Mouse (Mus musculus): ENCODE results near the gene Wrap53.
"Not testable (repeated sequence)": the region's sequence is repeated elsewhere in the genome, so short reads cannot be mapped to it uniquely, and the experiment has no call there.

Gene Wrap53

DNA sequence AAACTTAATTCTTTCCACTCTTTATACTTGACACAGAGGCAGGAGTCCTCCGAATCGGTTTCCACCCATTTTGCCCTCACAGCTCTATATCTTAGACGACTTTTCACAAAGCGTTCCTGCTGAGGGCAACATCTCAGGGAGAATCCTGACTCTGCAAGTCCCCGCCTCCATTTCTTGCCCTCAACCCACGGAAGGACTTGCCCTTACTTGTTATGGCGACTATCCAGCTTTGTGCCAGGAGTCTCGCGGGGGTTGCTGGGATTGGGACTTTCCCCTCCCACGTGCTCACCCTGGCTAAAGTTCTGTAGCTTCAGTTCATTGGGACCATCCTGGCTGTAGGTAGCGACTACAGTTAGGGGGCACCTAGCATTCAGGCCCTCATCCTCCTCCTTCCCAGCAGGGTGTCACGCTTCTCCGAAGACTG, at the start of gene Wrap53, which contains the start of gene Trp53:
Gene Wrap53, minus strand, starts transcription at position 165 of the 424 bp plus-strand sequence.
Gene Trp53, plus strand, starts transcription at position 269 of the 424 bp plus-strand sequence.
- DNase-seq (ENCODE audit: inconsistent ontology term), result peak; percentile 94

DNA sequence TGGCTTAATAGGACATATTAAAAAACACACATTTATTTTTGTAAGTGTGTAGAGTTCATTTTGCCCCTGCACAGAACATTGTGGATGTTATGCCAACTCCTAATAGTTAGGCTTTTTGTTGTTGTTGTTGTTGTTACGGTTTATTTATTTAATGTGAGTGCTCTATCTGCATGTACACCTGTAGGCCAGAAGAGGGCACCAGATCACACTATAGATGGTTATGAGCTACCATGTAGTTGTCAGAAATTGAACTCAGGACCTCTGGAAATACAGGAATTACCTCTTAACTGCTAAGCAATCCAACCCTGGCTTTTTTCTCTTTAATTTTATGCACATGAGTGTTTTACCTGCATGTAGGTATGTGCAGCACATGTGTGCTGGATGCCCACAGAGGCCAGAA, 49.7 kb upstream of the Wrap53 start:
- DNase-seq (ENCODE audit: inconsistent ontology term), result no peak

DNA sequence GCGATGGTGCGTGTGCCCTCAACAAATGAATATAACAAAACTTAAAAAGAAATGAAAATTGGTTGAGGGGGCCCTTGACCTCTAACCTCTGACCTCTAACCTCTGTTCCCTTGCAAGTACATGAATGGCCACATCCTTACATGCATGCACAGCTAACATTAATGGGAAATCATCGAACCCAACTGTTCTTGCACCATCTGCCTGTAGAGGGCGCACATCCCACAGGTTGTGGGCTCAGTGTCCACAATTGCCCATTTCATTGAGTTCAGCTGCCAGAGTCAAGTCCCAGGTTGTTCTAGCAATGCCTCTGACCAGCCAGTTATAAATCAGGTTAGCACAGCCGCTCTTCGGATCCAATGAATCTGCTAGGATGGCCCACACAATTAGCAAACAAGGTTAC, 48.2 kb upstream of the Wrap53 start:
- DNase-seq (ENCODE audit: inconsistent ontology term), result peak; percentile 70

DNA sequence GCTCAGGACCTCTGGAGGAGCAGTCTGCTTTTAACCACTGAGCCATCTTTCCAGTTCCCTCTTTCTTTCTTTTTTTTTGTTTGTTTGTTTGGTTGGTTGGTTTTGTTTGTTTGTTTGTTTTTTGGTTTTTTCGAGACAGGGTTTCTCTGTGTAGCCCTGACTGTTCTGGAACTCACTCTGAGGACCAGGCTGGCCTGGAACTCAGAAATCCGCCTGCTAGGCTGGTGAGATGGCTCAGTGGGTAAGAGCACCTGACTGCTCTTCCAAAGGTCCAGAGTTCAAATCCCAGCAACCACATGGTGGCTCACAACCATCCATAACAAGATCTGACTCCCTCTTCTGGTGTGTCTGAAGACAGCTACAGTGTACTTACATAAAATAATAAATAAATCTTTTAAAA, 44.3 kb upstream of the Wrap53 start:
- DNase-seq (ENCODE audit: inconsistent ontology term), result not testable (repeated sequence)

DNA sequence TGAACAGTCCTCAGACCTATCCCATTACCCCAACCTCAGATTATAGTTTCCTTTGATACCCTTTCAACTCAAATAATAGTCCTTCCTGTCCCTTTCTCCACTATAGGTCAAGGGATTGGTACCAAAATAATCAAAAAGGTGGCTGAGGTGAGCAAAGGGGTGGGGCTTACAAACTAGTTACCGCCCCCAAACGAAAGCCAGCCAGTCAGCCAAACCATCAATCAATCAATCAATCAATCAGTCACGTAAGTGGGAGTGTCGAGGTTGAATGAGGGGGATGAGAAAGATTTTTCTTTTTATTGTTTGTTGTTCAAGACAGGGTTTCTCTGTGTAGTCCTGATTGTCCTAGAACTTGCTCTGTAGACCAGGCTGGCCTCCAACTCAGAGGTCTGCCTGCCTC, 43.0 kb upstream of the Wrap53 start:
- DNase-seq (ENCODE audit: inconsistent ontology term), result no peak

DNA sequence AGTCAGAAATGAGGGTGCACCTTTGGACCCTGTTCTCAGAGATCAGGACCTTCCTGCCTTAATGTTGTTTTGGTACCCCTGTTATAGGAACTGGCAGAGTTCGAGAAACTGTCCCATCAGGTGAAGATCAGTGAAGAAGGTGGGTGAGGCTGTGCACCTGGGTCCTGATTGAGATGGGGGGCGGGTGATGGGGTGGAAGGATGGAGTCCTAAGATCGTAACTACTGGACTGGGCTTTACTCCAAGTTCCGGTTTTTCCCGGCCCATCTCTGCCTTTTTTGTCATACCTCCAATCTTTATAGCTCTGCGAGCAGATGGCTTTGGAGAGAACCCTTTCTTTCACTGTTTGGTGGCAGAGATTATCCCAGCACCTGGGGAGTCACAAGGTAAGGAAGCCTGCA, 42.4 kb upstream of the Wrap53 start:
- DNase-seq (ENCODE audit: inconsistent ontology term), result no peak

DNA sequence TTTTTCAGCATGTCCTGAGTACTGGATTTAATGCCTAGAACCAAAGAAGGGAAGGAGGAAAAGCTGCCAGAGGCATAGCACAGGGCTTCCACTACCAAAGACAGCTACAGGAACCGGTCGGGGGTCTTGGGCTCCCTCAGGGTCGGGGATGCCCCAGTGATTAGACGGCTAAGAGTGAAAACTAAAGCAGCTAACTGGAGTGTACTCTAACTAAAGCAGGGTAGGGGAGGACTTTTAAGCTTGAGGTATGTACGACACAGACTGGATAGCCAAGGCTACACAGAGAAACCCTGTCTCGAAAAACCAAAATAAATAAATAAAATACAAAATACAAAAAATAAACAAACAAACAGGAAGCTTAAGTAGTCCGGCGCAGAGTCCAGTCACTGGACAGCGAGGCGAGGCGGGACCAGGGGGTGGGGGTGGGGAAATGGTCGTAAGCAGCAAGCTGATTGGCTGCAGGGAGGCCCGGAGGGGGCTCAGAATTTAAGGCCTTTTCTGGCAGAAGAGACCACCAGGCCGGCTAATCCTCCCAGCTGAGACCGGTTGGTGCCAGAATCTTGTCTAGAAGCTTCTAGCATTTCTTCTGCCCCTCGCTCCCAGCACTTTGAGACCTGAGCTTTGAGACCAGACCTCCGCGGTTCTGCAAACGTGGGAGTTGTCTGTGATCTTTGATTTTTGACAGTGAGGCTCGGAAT, 41.7 kb upstream of the Wrap53 start, which contains the start of gene Sat2:
Gene Sat2, plus strand, starts transcription at position 454 of the 698 bp plus-strand sequence.
- peak; percentile 87 for DNase-seq (ENCODE audit: inconsistent ontology term)

DNA sequence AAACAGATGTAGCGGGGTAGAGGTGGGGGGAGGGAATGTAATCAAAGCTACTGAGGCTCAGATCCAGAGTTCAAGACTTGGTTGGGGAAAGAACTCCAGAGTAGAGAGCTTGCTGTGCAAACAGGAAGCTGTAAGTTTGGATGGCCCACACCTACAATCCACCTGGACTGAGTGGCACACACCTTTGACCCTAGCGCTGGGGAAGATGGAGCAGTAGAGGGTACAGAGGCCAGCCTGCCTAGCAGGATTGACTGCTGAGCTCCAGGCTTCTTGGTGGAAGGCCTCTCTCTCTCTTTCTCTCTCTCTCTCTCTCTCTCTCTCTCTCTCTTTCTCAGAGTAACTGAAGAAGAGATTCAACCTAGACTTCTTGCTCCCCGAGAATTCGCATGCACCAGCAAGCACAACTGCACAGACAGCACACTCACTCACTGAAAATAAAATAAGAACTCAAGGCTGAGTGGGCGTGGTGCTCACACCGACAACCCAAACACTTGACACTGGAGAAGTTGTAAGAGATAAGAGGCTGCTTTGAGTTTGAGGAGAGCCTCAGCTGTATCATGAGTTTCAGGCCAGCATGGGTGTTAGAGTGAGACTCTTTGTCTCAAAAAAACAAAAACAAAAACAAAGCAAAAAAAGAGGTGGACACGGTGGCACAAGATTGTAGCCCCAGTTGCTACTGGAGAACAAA, 40.5 kb upstream of the Wrap53 start:
- DNase-seq (ENCODE audit: inconsistent ontology term), result no peak

DNA sequence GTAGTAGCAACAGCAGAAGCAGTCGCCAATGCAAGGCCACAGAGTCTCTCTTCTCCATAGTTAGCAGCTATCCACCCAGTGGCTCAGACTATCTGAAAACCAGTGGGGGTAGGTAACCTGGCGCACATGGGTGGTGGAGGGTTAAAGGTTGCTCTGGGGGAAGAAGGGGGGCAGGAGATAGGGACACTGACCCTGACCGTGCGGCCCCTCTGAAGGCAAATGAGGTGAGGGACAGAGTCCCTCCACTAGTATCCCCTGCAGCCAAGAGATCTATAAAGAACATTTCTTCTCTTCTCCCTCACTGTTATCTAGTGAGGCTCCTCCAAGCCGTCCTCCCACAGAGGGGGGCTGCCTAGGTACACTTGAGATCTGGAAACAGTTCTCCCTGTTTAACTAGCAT, 37.8 kb upstream of the Wrap53 start, which contains the start of gene Shbg:
Gene Shbg, minus strand, starts transcription at position 101 of the 400 bp plus-strand sequence.
- no peak for DNase-seq (ENCODE audit: inconsistent ontology term)

DNA sequence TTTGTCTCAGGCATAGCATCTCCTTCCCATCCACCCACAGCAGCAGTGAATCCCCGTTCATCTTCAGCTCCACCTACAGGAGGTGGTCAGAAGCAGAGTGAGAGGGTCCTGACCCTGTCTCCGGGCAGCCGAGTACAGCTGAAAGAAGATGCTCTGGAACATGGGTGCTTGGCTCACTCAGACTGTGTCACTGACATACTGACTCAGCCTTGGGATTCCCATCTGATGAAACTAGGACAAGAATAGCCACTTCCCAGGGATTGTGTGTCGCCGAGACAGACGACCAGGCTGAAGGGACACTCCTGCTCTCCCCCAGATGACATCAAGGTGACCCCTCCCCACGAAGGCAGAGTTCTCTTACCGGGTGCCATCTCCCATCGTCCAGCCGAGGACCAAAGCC, 36.7 kb upstream of the Wrap53 start:
- DNase-seq (ENCODE audit: inconsistent ontology term), result no peak

DNA sequence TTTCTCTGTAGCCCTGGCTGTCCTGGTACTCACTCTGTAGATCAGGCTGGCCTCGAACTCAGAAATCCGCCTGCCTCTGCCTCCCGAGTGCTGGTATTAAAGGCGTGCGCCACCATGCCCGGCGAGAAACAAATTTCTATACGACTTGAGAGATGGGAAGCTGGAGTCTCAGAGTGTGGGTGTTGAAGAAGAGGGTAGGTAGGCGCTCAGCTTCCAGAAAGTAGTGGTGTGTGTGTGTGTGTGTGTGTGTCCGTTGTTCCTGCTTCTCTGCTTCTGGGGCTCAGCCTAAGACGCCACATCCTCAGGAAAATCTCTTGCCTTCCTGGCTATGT, 34.2 kb upstream of the Wrap53 start:
- not testable (repeated sequence) for DNase-seq (ENCODE audit: inconsistent ontology term)

DNA sequence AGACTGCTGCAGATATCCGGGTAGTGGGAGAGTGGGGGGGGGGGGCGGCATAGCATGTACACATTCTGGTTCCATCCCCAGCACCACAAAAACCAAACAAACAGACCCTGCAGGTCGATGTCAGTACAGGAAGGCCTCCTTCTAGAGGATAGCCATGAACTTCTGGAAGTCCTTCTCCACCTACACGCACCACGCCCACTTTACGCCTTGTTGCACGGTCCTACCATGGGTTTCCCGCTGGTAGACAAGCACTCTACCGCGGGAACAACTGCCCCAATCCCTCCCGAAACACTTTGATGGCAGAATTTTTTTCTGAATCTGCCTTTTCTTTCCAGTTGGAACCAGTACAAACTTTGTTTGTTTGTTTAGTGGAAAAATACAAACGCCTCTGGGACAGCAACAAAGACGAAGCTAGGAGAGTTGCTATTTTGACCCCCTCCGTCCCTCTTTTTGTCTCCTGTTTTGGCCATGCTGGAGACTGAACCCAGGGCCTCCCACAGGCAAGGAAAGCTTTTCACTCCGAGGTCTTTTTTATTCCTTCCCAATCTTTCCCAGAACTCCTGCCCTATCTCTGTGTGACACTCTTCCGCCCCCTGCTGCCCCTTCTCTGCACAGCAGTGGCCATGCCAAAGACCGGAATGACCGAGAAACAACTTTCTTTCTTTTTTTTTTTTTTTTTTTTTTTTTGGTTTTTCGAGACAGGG, 33.6 kb upstream of the Wrap53 start:
- peak; percentile 74 for DNase-seq (ENCODE audit: inconsistent ontology term)

DNA sequence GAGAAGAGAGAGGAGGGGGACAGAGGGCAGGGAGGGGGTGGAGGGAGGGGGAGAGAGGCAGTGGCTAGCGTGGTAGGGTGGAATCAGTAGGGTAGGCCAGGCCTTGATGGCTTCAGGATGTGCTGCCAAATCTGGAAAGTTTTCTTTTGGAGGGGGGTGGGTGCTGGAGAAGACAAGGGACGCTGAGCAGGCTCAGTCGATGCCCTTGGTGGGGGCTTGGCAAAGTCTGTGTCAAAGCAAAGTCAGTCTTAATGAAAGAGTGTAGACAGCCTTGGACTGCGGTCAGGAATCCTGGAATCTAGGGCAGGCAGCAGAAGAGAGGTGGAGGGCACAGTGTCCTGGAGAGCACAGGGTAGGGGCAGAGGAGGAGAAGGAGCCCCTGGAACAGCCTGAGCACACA, 30.8 kb upstream of the Wrap53 start:
- no peak for DNase-seq (ENCODE audit: inconsistent ontology term)

DNA sequence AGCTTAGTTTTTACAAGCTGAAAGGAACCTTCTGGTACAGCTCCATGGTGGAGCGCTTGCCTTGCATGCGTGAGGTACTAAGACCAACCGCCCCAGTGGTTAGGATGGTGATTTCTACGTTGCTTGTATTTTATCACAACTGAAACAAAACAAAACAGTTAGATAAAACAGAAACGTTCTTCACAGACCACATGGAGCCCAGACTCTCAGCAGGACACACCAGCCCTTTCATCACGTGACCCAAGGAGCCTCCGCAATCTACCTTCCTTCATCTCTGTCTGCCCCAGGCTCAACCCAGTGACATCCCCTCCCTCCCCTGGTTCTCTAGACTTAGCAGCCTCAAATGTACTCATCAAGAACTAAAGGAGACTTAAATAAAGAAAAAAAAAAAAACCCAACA, 29.4 kb upstream of the Wrap53 start:
- no peak for DNase-seq (ENCODE audit: inconsistent ontology term)

DNA sequence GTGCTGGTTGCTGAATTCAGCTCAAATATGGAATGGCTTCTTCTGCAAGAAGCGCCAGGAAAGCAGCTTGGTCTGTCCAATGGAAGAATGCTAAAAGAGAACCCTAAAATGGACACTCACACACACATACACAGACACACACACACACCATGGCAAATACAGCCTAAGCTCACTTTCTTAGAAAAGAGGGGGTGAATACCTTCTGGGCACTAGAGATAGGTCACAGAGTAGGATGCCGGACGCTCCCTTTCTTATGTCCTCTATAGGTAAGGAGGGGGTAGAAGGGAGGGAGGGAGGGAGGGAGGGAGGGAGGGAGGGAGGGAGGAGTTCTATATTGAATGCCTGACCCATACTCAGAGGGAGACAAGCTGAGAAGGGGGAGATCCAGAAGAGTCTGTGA, 28.5 kb upstream of the Wrap53 start:
- DNase-seq (ENCODE audit: inconsistent ontology term), result no peak

DNA sequence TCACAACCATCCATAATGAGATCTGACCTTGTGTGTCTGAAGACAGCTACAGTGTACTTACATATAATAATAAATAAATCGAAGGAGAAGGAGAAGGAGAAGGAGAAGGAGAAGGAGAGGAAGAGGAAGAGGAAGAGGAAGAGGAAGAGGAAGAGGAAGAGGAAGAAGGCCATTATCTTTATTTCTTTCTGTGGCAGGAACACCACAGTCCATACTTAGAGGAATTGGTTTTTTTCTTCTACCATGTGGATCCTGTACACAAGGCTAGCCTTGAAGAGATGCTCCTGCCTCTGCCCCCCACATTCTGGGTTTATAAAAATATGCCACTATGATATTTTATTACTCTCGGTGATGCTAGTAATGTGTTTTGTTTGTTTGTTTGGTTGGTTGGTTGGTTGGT, 26.8 kb upstream of the Wrap53 start:
- DNase-seq (ENCODE audit: inconsistent ontology term), result no peak

DNA sequence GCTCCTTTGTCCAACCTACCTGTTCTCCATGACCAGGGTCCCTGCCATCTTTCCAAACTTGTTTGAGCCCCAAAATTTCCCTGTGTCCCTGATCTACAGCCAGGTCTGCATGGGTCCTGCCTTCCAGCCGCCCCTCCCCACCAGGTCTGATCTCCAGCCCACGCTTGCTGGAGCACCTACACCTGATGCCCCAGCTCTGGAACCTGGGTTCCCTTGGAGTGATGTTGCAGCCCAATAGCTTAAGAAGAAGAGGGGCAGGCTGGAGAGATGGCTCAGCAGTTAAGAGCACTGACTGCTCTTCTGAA, 26.4 kb upstream of the Wrap53 start:
- DNase-seq (ENCODE audit: inconsistent ontology term), result no peak

DNA sequence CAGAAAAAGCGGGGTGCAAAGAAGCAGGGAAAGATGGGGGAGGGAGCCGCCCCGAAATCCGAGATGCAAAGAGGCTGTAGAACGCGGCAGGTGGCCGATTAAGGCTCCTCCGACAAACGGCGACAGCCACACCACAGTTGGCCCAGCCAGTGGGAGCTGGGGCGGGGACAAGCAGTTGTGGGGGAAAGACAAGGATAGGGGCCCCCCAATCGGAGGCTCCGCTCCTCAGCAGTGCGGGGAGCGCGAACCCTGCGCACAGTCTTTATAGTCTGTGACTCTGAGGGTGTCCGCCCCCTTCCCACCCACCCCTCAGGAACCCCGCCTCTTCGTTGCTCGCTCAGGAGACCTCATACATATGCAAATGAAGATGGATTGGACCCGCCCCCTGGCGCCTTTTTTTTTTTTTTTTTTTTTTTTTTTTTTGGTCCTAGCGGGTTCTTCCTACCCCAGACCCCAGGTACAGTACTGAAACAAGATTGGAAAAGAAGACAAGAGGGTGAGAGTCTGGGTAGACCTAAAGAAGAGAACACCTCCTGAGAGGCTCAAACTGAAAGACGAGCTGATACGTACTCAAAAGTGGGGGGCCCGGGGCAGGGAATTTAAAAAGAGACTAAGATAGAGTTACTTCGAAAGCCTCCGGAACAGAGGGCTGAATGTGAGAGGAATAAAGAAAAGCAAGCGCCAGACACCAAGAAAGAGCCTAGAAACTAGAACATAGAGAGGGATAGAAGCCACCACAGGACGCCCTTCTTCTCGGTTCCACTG, 25.9 kb upstream of the Wrap53 start, which contains the start of gene Atp1b2:
Gene Atp1b2, minus strand, starts transcription at position 217 of the 765 bp plus-strand sequence.
- peak; percentile 90 for DNase-seq (ENCODE audit: inconsistent ontology term)

DNA sequence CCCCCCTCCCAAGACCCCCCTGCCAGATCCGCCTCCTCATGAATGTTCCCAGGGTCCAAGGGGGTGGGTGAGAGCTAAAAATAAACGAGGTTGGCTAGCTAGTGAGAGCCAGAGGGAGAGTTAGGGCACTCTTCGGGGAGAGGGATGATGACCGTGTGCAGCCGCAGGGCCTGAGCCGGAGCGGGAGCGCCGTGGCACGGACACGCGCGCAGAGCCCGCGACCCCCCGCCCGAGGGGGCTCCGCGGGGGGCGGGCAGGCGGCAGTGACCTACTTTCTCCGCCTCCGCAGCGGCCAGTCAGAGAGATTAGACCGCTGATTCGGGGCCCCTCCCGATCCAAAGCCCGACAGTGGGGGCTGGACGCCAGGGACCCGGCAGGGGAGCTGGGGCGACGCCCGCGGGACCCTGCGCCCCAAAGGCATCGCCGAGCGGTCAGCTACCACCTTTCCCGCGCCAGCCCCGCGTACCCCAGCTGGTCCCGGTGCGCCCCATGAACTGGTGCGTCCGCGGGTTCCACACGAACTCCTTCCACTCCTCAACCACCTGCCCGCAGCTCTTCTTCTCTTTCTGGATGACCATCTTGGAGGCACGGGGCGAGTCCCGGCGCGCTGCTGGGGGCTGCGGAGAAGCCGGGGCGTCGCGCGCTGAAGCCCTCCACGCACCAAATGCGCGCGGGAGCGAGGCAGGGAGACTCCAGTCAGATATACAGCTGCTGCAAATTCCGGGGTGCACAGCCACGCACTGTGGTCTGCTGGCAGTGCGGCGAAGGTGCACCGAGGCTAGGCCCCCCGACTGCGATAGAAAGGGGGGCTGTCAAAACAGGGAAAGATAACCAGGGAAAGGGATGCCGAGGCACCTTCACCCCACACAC, 25.0 kb upstream of the Wrap53 start:
- DNase-seq (ENCODE audit: inconsistent ontology term), result peak; percentile 43

DNA sequence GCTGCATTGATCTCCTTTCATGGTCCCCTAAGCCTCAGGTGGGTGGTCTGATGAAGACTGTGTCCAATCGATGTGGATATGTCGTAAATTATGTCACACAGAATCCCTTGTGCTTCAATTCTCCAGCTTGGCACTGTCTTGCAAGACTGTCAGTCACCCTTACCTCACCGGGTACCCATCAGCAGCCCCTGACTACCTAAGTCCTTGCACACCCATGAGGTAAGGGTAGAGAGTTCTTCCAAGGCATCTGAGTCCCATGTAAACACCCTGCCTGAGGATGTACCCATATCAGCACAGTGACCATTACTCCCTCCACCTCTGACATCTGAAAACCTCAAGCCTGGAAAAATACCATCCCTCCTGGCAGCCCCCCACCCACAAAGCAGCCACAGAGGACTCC, 24.3 kb upstream of the Wrap53 start:
- DNase-seq (ENCODE audit: inconsistent ontology term), result no peak

DNA sequence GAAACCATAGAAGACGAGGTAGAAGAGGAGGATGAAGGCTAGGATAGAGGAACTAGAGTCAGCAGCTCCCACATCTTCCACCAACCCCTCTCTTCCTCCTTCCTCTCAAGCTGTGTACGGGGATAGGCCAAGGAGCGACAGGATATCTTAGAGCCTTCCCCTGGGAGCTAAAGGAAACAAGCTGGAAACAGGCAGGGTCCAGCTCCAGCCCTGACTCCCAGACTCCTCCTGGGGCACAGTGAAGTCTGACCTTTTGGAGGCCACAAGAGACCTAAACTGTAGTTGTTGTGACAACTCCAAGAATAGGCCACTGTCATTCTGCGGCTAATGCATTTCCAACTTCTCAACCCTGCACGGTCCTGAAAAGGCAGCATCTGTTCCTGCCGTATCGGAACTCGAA, 23.5 kb upstream of the Wrap53 start:
- no peak for DNase-seq (ENCODE audit: inconsistent ontology term)
